Mouse (Mus musculus): ENCODE measurements around the gene Pcyox1. TPM values are rescaled to one million over a fixed set of nuclear protein-coding genes. Genes with fewer than 3 reads are reported as not detected.
A peak's percentile ranks its signal among the peaks of the same experiment; 100 is the strongest.
"Not testable (repeated sequence)": the region's sequence is repeated elsewhere in the genome, so short reads cannot be mapped to it uniquely, and the experiment has no call there.

Pcyox1 gene
- polyA plus RNA-seq, 1 experiment from 2014 or later = 86.4 TPM

DNA sequence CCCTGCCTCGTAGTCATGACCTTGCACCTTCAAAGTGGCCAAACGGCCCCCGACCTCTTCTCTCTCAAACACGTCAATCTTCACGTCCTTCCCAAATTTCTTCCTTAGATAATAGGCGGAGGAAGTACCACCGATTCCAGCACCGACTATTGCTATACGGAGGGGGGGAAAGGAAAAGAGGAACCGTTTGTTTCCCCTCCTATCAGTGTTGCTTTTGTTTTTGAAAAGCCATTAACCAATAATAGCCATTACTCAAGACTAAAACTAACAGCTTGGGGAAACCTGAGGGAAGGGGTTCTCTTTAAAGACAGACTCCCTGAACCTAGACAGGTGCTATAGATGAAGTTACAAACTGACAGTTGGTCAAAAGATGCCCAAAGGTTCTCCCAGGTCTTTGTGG, 985 bp downstream of the Pcyox1 start:
- Histone ChIP-seq H3K9me3 (no peaks in the 10 kb centered on the region), H3K27ac (no peak overlapping the region), H3K4me1 (peaks cover 20% of the 10 kb centered on the region), H3K9ac (peak overlapping the region; percentile 86), H3K36me3 (peaks cover 20% of the 10 kb centered on the region), H3K27me3 (no peaks in the 10 kb centered on the region), H3K4me3 (peak overlapping the region; percentile 91), H3K4me2 (replicated peaks) (peak overlapping the region; percentile 87)
- WGBS = 32% methylated on average over 10 of the region's 10 CpGs
- ATAC-seq (ENCODE audit: insufficient number of reproducible peaks, insufficient read depth, low FRiP score, low TSS enrichment) = no peak

DNA sequence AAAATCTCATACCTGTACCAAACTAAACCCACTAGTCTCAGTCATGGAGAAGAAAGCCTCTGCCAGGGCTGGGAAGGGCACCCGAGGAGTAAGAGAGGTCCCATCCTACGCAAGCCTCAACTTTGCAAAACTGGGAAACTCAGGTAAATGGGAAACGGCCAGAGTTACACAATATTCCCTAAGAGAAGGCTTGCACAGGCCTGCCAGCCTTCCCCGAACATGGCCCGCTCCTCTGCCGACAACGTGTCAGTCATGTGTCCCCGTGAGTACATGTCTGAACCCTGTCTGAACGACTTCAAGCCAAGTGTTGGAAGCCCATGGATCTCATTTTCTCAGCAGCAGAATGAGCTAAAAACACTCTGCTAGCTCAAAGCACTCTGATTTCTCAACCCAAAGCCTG, 1.9 kb downstream of the Pcyox1 start:
- no peak overlapping the region for H3K4me3 ChIP-seq
- no peaks in the 10 kb centered on the region for H3K9me3 ChIP-seq
- peak overlapping the region; percentile 87 for H3K4me2 ChIP-seq (replicated peaks)
- no peak overlapping the region for H3K27ac ChIP-seq
- ATAC-seq (ENCODE audit: insufficient number of reproducible peaks, insufficient read depth, low FRiP score, low TSS enrichment) = no peak
- H3K4me1 ChIP-seq = peaks cover 20% of the 10 kb centered on the region
- peaks cover 30% of the 10 kb centered on the region for H3K36me3 ChIP-seq
- 86% methylated on average over 9 of the region's 9 CpGs for WGBS
- no peak overlapping the region for H3K9ac ChIP-seq
- H3K27me3 ChIP-seq = no peaks in the 10 kb centered on the region

- Histone ChIP-seq H3K4me1 (peaks cover 20% of the 10 kb centered on the region), H3K27me3 (no peaks in the 10 kb centered on the region), H3K9ac (no peak overlapping the region), H3K4me3 (no peak overlapping the region), H3K27ac (no peak overlapping the region), H3K36me3 (peaks cover 36% of the 10 kb centered on the region), H3K9me3 (no peaks in the 10 kb centered on the region), H3K4me2 (replicated peaks) (no peak overlapping the region)
- 87% methylated on average over 17 of the region's 17 CpGs for WGBS
- ATAC-seq (ENCODE audit: insufficient number of reproducible peaks, insufficient read depth, low FRiP score, low TSS enrichment) = no peak
These were observed 2.8 kb downstream of the Pcyox1 start for GRCm38 (mm10) chr6:86394078-86394720.

- H3K4me1 ChIP-seq = peaks cover 20% of the 10 kb centered on the region
- H3K4me2 ChIP-seq (replicated peaks) = no peak overlapping the region
- WGBS = 92% methylated on average over 1 of the region's 1 CpGs
- H3K9ac ChIP-seq = no peak overlapping the region
- ATAC-seq (ENCODE audit: insufficient number of reproducible peaks, insufficient read depth, low FRiP score, low TSS enrichment) = no peak
- no peak overlapping the region for H3K4me3 ChIP-seq
- H3K27ac ChIP-seq = no peak overlapping the region
- no peaks in the 10 kb centered on the region for H3K27me3 ChIP-seq
- H3K36me3 ChIP-seq = peaks cover 46% of the 10 kb centered on the region
- no peaks in the 10 kb centered on the region for H3K9me3 ChIP-seq
These were observed 3.8 kb downstream of the Pcyox1 start for GRCm38 (mm10) chr6:86393187-86393586.

DNA sequence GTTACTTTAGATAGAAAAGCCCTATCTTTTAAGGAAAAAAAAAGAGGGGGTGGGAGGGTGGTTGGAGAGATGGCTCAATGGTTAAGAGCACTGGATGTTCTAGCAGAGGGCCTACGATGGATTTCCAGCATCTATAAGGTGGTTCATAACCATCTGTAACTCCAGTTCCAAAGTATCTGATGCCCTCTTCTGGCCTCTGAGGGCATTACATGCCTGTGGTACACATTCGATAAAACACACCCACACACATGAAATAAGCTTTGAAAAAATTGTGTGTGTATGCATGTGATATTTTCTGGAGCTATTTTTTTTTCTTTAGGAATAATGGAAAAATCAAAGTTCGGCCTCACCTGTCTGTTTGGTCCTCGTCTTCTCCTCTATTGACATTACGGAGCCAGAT, 5.6 kb downstream of the Pcyox1 start:
- Histone ChIP-seq H3K4me2 (replicated peaks) (no peak overlapping the region), H3K9me3 (no peaks in the 10 kb centered on the region), H3K4me1 (peaks cover 15% of the 10 kb centered on the region), H3K36me3 (peaks cover 56% of the 10 kb centered on the region), H3K27ac (no peak overlapping the region), H3K9ac (no peak overlapping the region), H3K27me3 (no peaks in the 10 kb centered on the region), H3K4me3 (no peak overlapping the region)
- WGBS = 97% methylated on average over 5 of the region's 5 CpGs
- ATAC-seq (ENCODE audit: insufficient number of reproducible peaks, insufficient read depth, low FRiP score, low TSS enrichment) = no peak

GRCm38 (mm10) chr6:86388461-86388860, 8.5 kb downstream of the Pcyox1 start:
- WGBS = 86% methylated on average over 18 of the region's 18 CpGs
- no peak for ATAC-seq (ENCODE audit: insufficient number of reproducible peaks, insufficient read depth, low FRiP score, low TSS enrichment)
- no peak overlapping the region for H3K4me2 ChIP-seq (replicated peaks)
- H3K36me3 ChIP-seq = peaks cover 61% of the 10 kb centered on the region
- no peaks in the 10 kb centered on the region for H3K9me3 ChIP-seq
- no peaks in the 10 kb centered on the region for H3K4me1 ChIP-seq
- H3K27ac ChIP-seq = no peak overlapping the region
- H3K4me3 ChIP-seq = no peak overlapping the region
- no peaks in the 10 kb centered on the region for H3K27me3 ChIP-seq
- H3K9ac ChIP-seq = no peak overlapping the region

- no peaks in the 10 kb centered on the region for H3K27me3 ChIP-seq
- H3K4me2 ChIP-seq (replicated peaks) = no peak overlapping the region
- H3K9ac ChIP-seq = no peak overlapping the region
- no peak overlapping the region for H3K27ac ChIP-seq
- H3K4me1 ChIP-seq = no peaks in the 10 kb centered on the region
- H3K9me3 ChIP-seq = no peaks in the 10 kb centered on the region
- H3K4me3 ChIP-seq = no peak overlapping the region
- ATAC-seq (ENCODE audit: insufficient number of reproducible peaks, insufficient read depth, low FRiP score, low TSS enrichment) = no peak
- WGBS = 84% methylated on average over 12 of the region's 12 CpGs
- H3K36me3 ChIP-seq = peaks cover 57% of the 10 kb centered on the region
These were observed 9.6 kb downstream of the Pcyox1 start for GRCm38 (mm10) chr6:86387313-86387712.

DNA sequence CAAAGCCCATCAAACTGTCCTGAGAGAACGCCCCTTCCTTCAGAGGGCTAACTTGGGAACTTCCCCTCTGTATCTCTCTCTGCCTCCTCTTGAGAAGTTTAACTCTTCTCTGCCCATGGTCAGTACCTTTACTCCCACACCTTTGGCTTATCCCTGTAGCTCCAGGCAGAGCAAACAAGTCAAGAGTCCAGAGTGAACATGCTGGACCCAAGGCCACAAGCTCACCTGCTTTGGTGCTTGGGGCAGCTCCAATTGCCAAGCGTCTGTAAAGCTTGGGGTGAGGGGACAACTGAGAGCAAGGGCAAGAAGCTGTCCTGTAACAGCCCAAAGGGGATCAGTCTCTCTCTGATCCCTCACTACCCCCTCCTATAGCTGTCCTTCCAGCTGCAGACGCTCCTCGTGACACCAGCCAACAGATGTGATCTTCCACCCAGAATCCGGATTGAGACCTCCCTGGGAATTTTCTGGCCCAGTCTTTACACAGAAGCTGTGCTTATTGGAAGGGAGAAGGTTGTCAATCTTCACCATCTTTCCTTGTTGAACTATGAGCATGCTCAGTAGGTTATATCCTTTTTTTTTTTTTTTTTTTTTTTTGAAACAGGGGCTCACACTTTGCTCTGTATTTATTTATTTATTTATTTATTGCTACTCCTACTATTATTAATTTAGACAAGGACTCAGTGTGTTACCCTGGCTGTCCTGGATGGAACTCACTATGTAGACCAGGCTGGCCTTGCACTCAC, 11.4 kb downstream of the Pcyox1 start:
- H3K27ac ChIP-seq = no peak overlapping the region
- H3K4me1 ChIP-seq = no peaks in the 10 kb centered on the region
- H3K36me3 ChIP-seq = peaks cover 39% of the 10 kb centered on the region
- no peak for ATAC-seq (ENCODE audit: insufficient number of reproducible peaks, insufficient read depth, low FRiP score, low TSS enrichment)
- 83% methylated on average over 5 of the region's 5 CpGs for WGBS
- H3K4me3 ChIP-seq = no peak overlapping the region
- H3K27me3 ChIP-seq = no peaks in the 10 kb centered on the region
- no peak overlapping the region for H3K9ac ChIP-seq
- no peak overlapping the region for H3K4me2 ChIP-seq (replicated peaks)
- H3K9me3 ChIP-seq = no peaks in the 10 kb centered on the region

- no peak for ATAC-seq (ENCODE audit: insufficient number of reproducible peaks, insufficient read depth, low FRiP score, low TSS enrichment)
- Histone ChIP-seq H3K36me3 (peaks cover 35% of the 10 kb centered on the region), H3K27ac (no peak overlapping the region)
These were observed 12.3 kb downstream of the Pcyox1 start for GRCm38 (mm10) chr6:86384692-86385091.

DNA sequence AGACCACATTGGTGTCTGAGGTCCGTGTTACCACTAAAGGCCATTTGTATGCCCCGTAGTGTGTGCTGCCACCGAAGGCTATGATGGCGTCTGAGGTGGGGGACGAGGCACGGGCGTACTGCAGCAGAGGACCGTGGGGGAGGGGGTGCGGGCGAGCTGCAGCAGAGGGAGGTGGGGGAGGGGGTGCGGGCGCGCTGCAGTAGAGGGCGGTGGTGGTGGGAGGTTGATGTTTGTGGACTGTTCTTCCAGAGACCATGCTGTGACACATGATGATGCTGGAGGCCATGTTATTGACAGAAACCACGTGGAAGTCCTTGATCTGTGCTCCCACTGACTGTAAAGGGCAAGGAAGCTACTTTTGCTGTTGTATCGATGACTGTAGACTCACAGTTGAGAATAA, 13.6 kb downstream of the Pcyox1 start:
- H3K36me3 ChIP-seq = peaks cover 36% of the 10 kb centered on the region
- no peaks in the 10 kb centered on the region for H3K4me1 ChIP-seq
- no peak overlapping the region for H3K4me2 ChIP-seq (replicated peaks)
- no peaks in the 10 kb centered on the region for H3K27me3 ChIP-seq
- H3K9ac ChIP-seq = no peak overlapping the region
- no peak overlapping the region for H3K27ac ChIP-seq
- H3K9me3 ChIP-seq = no peaks in the 10 kb centered on the region
- 50% methylated on average over 16 of the region's 16 CpGs for WGBS
- no peak overlapping the region for H3K4me3 ChIP-seq
- no peak for ATAC-seq (ENCODE audit: insufficient number of reproducible peaks, insufficient read depth, low FRiP score, low TSS enrichment)

More at GRCm38 (mm10) chr6:86384692-86385091, 12.3 kb downstream of the Pcyox1 start:
- no peaks in the 10 kb centered on the region for H3K4me1 ChIP-seq
- no peak overlapping the region for H3K4me2 ChIP-seq (replicated peaks)
- H3K9ac ChIP-seq = no peak overlapping the region
- no peaks in the 10 kb centered on the region for H3K9me3 ChIP-seq
- H3K4me3 ChIP-seq = no peak overlapping the region
- no peaks in the 10 kb centered on the region for H3K27me3 ChIP-seq
- WGBS = 70% methylated on average over 4 of the region's 4 CpGs

- Histone ChIP-seq H3K27me3 (no peaks in the 10 kb centered on the region), H3K36me3 (peaks cover 36% of the 10 kb centered on the region), H3K27ac (no peak overlapping the region), H3K9ac (no peak overlapping the region), H3K4me1 (no peaks in the 10 kb centered on the region), H3K9me3 (no peaks in the 10 kb centered on the region), H3K4me2 (replicated peaks) (no peak overlapping the region), H3K4me3 (no peak overlapping the region)
- ATAC-seq (ENCODE audit: insufficient number of reproducible peaks, insufficient read depth, low FRiP score, low TSS enrichment) = no peak
These were observed 14.4 kb downstream of the Pcyox1 start for GRCm38 (mm10) chr6:86382551-86382950.

GRCm38 (mm10) chr6:86380112-86380511, 16.8 kb downstream of the Pcyox1 start:
- not testable (repeated sequence) for ATAC-seq (ENCODE audit: insufficient number of reproducible peaks, insufficient read depth, low FRiP score, low TSS enrichment); H3K27ac ChIP-seq; H3K27me3 ChIP-seq; H3K4me3 ChIP-seq; H3K9ac ChIP-seq; H3K4me1 ChIP-seq; H3K4me2 ChIP-seq (replicated peaks); H3K9me3 ChIP-seq
- WGBS = 72% methylated on average over 8 of the region's 8 CpGs
- peaks cover 42% of the 10 kb centered on the region for H3K36me3 ChIP-seq

Measured in embryonic facial prominence, embryonic 12.5 days (tissue).